Comparison of ENCODE assay signal across 29 mouse cellular contexts in genomic region chr5:111733851-111734250, GRCm38 (mm10). TPM values are rescaled to one million over a fixed set of nuclear protein-coding genes. Genes with fewer than 3 reads are reported as not detected.
"Had no signal": no experiment of that assay in that cellular context is flagged by ENCODE, and none has a peak within 500 bp of the region (broad histone marks: within the 10 kb centered on the region; RNA-seq: fewer than 3 reads in every experiment).

TSS of gene Gm26897 (plus strand) at chr5:111733924.

- ATAC-seq: liver, postnatal 0 days; lung, postnatal 0 days; midbrain, embryonic 15.5 days had no signal

- H3K27me3 ChIP-seq: midbrain, embryonic 15.5 days had no signal

- DNase-seq: kidney, adult 8-10 months; kidney, postnatal 14 days; kidney, postnatal 4 days; left cerebral cortex, postnatal 4 days; liver, postnatal 0 days; lung, embryonic 14.5 days; retina, postnatal 1 day; right cerebral cortex, postnatal 25 days; thymus, postnatal 25 days had no signal

- H3K9me3 ChIP-seq: midbrain, embryonic 15.5 days; neural tube, embryonic 13.5 days had no signal

- H3K4me3 ChIP-seq: kidney, embryonic 15.5 days; limb, embryonic 13.5 days; midbrain, embryonic 12.5 days; midbrain, embryonic 15.5 days; myocyte; neural tube, embryonic 13.5 days had no signal

- H3K9ac ChIP-seq: kidney, embryonic 15.5 days; limb, embryonic 13.5 days; liver, embryonic 14.5 days; liver, postnatal 0 days; lung, embryonic 14.5 days; midbrain, embryonic 12.5 days; midbrain, embryonic 15.5 days; neural tube, embryonic 13.5 days had no signal

- H3K4me2 ChIP-seq: kidney, embryonic 15.5 days; limb, embryonic 13.5 days; liver, embryonic 11.5 days; lung, embryonic 14.5 days; midbrain, embryonic 12.5 days; midbrain, embryonic 15.5 days; neural tube, embryonic 13.5 days had no signal

- H3K36me3 ChIP-seq: kidney, embryonic 15.5 days; limb, embryonic 13.5 days; midbrain, embryonic 15.5 days; neural tube, embryonic 13.5 days had no signal

- H3K27ac ChIP-seq: kidney, embryonic 15.5 days; limb, embryonic 13.5 days; liver, embryonic 14.5 days; macrophage; midbrain, embryonic 12.5 days; midbrain, embryonic 15.5 days; neural tube, embryonic 13.5 days had no signal

RNA-seq across cellular contexts. Expression of gene Gm26897, which starts in this region (rescaled TPM):
- total RNA-seq: layer of hippocampus, adult 18-20 months; layer of hippocampus, postnatal 14 days; left cerebral cortex, adult 8-10 months; left cerebral cortex, postnatal 14 days; left cerebral cortex, postnatal 4 days; megakaryocyte, adult 5-6 weeks; neutrophil, adult 5-6 weeks had no signal
- polyA plus RNA-seq: kidney, embryonic 15.5 days; limb, embryonic 13.5 days; liver, embryonic 11.5 days; liver, embryonic 14.5 days; liver, postnatal 0 days; lung, embryonic 14.5 days; lung, postnatal 0 days; macrophage; midbrain, embryonic 12.5 days; midbrain, embryonic 15.5 days; myocyte; neural tube, embryonic 13.5 days; small intestine, adult 2 months; spleen, adult 2 months; stomach, embryonic 16.5 days; thymus, postnatal 0 days had no signal
